Mouse (Mus musculus) cerebellum, adult (tissue): Measurements from ENCODE around the gene Ndufv1.
"Not testable (repeated sequence)": the region's sequence is repeated elsewhere in the genome, so short reads cannot be mapped to it uniquely, and the experiment has no call there.

Experiments used
- ATAC-seq: cut with Nextera tagmentation; 2 replicates; pipeline ENCODE4 v1.9.2; 2017; ENCODE audit warnings: mild to moderate bottlenecking, moderate library complexity, mixed read lengths; ENCODE audit not compliant: insufficient number of reproducible peaks, low FRiP score, low TSS enrichment

Ndufv1 gene

DNA sequence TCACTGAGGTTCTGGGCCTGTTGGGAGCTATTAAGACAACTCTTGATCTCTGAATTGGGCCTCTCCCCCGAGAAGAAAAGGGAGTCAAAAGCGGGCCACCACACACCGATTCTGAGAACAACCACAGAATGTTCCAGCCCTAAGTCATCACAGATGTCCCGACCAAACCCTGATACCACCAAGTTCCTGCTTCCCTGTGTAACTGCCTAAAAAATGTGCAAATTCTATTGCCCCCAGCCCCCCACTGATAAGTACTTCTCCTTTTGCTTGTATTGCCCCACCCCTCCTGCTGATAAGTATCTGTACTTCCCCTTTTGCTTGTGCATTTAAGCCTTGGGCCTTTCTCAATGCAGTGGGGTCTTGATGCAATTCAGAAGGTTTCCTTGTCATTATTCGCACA, 31.5 kb upstream of the Ndufv1 start:
- ATAC-seq, result not testable (repeated sequence)

DNA sequence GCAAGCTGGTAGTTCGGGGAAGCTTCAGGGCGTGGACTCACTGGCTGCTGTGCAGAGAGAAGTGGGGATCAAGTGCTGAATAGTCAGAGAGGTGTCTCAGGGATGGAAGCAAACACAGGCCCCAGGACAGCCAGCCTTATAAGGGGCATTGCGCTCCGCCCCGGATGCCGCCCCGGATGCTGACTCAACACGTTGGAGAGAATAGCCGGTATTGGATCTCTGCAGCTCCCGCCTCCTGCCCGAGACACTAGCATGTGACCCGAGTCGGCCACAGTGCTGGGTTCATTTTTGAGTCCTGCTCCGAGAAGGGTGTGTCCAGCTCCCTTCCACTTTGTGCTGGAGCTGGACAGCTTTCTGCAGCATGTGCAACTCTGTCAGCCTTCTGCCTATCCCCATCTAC, 29.5 kb upstream of the Ndufv1 start:
- no peak for ATAC-seq

DNA sequence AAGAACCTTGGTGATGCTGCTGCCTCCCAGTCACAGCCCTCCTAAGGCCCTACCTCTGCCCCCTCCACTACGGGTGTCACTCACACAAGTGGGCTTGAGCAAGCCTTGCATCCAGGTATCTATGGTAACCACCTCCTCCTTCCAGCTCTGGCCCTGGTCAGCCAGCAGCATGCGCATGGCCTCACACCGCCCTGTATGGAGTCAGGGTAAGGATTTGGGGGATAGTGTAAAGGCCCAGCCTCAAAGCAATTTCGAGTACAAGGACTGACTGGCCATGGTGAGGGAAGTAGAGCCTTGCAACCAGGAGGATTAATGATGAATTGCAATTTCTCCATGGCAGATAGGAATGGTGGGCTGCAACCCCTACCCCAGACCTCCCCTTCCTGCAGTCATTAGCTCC, 28.9 kb upstream of the Ndufv1 start:
- not testable (repeated sequence) for ATAC-seq

DNA sequence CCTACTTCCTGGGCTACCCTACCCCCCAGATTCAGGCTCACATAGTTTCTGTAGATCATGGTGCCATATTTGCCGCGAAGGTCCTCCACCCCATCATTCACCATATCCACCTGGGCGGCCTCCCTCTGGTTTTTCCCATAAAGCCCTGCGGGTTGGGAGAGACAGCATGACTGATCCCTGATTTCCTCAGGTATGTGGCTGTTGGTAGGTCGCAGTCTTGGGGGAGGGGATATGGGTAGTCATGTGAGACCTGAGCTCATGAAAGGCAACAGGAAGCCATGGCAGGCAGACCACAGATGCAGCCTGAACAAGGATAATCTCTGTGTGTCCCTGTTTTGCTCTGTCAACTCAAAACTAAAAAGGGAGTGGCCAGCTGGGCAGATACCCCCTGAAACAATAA, 28.3 kb upstream of the Ndufv1 start:
- not testable (repeated sequence) for ATAC-seq

DNA sequence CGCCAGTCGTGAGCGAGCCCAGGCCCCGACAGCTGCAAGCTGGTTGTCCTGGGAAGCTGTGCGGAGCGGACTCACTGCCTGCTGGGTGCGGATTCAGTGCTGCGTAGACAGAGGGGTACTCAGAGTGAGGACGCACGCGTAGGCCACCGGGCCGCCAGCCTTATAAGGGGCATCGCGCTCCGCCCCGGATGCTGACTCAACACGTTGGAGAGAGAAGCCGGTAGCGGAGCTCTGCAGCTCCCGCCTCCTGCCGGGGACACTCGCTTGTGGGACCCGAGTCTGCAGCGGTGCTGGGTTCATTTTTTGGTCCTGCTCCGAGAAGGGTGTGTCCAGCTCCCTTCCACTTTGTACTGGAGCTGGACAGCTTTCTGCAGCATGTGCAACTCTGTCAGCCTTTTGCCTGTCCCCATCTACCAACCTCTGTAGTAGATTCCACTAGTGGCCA, 25.2 kb upstream of the Ndufv1 start, which contains the start of gene Gstp1:
Gene Gstp1, minus strand, starts transcription at position 198 of the 445 bp plus-strand sequence.
- ATAC-seq, result peak; percentile 70; the same call in 1 of the 2 replicates

DNA sequence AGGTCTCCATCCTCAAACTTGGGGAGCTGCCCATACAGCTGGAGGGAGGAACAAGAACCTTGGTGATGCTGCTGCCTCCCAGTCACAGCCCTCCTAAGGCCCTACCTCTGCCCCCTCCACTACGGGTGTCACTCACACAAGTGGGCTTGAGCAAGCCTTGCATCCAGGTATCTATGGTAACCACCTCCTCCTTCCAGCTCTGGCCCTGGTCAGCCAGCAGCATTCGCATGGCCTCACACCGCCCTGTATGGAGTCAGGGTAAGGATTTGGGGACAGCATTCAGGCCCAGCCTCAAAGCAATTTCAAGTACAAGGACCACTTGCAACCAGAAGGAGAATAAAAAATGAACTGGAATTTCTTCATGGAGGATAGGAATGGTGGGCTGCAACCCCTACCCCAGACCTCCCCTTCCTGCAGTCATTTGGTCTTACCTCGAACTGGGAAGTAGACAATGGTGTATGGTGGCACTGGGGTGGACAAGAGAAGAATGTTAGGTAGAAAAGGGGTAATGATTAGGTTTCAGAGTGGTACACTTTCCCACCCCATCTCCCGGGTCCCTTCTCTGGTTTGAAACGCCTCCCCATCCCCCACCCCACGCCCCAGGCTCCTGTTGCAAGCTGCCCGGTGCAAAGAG, 24.7 kb upstream of the Ndufv1 start:
- ATAC-seq, result not testable (repeated sequence)

DNA sequence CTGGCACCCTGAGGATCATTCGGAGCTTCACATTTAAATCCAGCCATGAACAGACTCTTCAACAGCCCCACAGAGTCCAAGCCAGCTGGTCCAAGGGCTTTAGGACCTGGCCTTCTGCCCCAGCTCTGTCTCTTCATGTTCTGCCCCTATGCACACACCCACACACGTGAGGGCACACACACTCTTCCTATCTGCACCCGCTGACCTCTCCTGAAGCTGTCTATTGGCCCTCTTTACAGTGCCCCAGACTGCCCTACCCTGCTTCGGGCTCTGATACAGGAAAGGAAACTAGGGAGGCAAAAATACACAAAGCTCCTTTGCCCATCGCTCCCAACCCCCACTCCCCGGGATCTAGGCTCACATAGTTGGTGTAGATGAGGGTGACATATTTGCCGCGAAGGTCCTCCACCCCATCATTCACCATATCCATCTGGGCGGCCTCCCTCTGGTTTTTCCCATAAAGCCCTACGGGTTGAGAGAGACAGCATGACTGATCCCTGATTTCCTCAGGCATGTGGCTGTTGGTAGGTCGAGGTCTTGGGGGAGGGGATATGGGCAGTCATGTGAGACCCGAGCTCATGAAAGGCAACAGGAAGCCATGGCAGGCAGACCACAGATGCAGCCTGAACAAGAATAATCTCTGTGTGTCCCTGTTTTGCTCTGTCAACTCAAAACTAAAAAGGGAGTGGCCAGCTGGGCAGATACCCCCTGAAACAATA, 23.9 kb upstream of the Ndufv1 start:
- no peak for ATAC-seq

DNA sequence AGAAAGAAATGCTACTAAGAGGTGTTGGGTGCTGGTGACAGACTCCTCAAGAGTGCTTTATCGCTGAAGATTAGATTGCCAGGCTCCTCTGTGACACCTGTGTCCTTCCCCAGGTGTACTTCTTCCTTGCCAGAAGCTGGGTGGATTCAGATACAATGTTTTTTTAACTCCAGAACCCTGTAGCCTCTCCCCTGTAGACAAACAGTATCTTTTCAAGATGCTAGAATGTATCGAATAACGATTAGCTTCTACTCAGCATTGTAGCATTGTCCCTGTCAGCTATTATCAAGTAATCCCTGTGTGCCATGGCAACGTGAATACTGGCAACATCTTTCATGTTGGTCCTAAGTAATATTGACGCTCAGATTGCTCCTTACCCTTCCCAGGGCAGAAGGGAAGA, 21.1 kb upstream of the Ndufv1 start:
- ATAC-seq, result no peak

DNA sequence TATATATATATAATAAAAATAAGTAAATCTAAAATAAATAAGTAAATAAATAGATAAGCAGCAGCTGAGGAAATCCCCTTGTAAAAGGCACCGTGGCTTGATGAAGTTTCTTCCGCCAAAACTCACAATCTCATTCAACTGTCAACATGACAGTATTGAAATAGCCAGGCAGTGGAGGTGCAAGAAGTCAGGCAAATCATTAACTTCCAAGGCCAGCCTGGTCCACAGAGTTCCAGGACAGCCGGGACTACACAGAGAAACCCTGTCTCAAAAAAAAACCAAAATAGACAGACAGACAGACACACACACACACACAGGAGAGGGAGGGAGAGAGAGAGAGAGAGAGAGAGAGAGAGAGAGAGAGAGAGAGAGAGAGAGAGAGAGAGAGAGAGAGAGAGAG, 20.7 kb upstream of the Ndufv1 start:
- no peak for ATAC-seq

DNA sequence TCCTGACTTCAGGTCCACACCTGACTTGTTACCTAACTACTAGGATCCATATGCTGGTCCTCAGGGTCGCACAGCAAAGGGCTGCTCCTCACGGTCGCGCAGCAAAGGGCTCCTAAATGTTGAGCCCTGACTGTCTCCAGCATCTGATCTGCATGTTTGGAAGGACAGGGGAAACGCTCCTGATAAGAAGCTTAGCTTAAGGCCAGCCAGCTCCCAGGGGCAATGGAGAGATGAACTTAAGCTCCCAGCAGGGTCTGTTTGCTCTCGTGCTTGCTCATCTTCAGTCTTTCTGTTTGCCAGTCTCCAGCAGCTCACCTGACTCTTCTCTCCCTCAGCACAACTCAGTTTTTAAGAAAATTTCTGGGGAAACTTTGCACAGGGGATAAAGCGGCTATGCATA, 20.1 kb upstream of the Ndufv1 start:
- ATAC-seq, result no peak

DNA sequence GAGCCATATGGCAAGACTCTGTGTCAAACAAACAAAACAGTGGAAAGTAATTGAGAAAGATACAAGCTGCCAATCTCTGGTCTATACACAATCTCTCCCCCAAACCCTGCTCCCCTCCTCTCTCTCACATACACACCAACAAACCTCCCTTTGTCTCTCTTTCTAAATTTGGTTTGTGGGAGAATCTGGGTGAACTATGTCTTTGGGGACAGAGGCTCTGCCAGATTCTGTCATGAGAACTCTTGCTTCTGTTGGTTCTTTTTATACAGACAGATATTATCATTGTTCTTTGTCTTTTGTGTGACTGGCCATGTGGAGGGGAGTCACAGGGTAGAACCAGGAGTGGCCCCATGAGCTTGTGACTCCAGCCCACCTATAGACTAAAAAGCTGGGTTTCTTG, 15.0 kb upstream of the Ndufv1 start:
- ATAC-seq, result no peak

DNA sequence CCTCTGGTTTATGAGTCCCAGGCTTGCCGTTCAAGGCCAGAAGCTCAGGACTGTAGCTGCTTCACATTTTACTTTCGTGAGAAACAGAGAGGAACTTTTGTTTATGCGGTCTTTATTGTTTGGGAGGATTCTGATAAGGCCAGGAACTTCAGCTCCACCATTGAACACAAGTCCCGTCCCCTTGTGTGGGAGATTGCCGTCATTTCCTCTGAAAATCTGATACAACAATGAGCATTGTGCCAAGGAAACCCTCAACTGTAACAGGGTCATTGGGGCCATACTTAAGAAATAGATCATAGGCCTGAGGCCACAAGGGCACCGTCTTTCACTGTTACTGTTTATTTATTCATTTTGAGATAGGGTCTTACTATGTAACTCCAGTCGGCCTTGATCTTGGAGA, 10.6 kb upstream of the Ndufv1 start:
- no peak for ATAC-seq

DNA sequence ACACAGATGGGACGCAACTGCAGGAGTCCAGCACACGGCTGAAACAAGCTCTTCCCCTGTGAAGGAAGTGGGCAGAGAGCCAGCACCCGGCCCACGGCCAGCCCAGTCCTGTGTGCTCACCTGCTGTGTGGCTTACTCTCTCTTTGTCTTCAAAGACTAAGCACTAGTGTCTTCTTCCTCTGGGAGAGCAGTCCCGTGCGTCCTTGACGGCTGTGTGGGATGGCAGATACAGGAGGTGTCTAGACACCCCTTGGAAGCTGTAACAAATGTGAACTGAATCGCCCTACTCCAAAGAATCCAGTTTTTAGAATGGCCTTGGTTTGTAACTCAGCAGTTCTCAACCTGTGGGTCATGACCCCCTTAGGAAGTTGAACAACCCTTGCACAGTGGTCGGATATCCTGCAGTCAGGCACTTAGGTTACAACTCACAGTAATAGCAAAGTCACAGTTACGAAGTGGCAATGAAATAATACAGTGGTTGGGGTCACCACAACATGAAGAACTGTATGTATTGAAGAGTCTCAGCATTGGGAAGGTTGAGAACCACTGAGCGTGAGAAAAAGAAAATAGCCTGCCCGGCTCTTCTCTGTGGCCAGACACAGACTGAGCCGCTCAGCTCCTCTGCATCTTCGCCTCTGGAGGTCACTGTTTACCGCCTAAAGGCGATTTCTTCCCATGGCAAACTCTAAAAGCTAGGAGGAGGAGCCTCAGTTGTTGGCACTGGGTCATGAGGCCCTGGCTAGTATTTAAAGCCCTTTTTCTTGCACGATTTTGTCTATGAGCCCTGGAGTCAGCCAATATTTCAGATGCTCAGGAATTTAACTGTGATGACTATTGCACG, 6.4 kb upstream of the Ndufv1 start:
- ATAC-seq, result peak; percentile 83; the same call in 1 of the 2 replicates

DNA sequence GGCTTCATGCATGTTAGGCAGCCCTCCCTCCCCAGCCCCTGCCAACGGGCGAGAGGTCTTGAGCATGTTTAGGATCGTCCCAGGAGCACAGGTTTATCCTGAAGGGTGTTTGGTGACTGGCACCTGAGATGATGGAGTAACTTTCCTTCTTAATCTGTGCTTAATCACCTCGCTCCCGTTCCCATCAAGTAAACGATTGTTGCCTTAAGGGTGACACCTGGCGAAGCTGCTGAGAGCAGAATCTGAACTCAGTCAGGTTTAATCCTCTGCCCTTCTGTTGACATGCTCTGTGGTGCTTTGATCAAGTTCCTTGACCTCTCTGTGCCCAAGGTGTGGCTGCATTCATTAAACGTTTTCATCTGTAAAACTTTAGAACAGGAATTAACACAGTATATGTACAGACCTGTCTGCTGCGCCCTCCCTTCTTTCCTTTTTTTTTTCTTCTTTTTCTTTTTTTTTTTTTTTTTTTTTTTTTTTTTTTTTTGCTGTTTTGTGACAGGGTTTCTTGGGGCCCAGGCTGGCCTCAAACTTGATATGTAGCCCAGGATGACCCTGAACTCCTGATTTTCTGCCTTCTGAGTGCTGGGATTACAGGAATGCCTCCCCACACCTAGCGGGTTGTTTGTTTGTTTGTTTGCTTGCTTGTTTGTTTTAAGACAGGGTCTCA, 5.4 kb upstream of the Ndufv1 start:
- no peak for ATAC-seq

DNA sequence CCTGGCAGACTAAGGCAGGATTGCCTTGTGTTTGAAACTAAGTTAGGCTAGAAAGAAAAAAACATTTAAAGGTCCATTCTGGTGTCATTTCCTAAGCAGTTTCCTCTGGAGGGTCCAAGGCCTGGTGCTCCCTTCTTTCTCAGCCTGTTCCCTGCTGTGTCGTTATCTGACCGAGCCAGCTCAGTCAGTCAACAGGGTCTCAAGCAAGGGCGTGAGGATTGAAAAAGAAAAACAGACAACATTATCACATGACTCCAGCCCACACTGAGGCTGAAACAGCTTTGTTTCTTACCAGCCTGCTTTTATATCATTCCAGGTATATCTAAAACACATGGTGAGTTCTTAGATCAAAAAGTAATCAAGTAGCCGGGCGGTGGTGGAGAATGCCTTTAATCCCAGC, 3.0 kb upstream of the Ndufv1 start:
- no peak for ATAC-seq

DNA sequence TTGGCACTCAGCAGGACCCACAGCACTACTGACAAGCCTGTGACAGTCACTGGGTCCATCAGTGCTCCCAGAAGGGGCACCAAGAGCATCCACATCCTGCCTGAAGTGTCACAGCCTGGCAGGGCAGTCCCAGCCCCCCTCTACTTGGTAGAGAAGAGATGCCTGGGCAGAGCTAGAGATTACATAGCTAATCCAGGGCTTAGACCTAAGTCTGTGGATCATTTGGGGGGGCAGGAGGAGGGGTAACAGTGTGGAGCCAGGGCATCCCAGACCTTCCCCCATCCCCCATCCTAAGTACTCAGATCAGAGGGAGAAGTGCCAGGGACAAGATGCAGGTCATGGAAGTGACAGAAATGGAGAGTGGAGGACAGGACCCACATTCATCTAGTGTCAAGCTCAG, 2.2 kb upstream of the Ndufv1 start:
- ATAC-seq, result no peak

DNA sequence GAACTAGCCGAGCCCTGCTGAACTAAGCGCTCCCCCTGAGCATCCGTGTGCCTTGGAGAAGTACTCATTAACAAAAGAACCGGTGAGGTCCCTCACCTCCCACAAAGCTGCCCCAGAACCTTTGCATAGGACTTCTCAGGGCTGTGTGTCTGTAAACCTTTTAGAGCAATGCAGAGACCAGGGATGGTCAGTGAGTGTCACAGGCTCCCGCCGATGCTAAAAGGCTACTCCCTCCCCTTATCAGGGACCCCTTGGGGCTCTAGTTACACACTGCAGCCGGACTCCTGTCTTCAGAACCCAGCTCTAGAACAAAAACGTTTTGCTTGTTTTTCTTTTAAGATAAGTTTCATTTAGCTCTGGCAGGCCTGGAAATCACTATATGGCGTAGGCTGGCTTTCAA, 460 bp upstream of the Ndufv1 start:
- 0 out of 2 replicates have a peak, but pooled peaks have one; percentile 7 for ATAC-seq

DNA sequence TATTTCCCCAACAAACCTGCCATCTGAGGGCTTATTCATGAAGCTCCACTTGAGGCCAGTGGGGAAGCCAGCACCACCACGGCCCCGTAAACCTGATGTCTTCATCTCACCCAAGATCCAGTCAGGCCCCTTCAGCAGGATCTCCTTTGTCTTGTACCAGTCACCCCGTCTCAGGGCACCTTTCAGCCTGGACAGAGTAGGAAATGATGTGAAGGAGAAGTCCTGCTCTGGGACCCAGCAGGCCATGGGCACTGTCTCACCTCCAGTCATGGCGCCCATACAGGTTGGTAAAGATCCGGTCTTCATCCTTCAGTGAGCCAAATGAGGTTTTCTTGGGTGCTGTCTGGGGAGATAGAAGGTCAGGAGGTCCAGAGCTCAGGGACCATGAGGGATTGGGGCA, 1.5 kb downstream of the Ndufv1 start:
- ATAC-seq, result no peak

DNA sequence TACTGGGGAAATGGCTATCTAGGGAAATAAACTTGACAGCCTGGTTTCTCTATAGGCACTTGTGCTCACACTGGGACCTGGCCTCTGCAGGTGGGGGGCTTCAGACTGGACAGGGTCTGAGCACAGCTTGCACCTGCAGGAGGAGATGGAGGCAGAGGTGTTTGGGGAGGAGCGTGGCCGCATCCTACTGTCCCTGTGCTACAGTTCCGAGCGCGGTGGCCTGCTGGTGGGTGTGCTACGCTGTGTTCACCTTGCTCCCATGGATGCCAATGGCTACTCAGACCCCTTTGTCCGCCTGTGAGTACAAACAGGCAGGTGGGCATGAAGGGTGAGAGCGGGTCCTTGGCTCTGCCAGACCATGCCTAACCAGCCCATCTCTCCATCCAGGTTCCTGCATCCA, 6.6 kb downstream of the Ndufv1 start:
- ATAC-seq, result no peak

DNA sequence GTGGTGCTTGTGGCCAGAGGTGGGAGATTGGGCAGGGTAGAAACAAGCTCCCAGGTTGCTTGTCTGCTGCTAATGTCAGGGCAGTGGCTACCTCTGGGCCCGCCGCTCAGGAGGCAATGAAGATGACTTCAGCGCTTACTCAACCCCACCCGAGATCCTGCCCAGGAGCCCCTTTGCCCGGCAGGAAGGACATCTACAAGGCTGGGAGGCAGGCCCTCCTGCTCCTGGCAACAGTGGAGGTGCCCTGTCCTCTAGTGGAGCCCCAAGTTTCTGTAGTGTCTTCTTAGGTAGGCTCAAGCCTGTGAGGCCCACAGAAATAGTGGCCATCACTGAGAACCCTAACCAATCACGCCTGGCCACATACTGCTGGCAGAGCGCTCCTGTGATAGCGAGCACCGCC, 7.5 kb downstream of the Ndufv1 start:
- no peak for ATAC-seq

DNA sequence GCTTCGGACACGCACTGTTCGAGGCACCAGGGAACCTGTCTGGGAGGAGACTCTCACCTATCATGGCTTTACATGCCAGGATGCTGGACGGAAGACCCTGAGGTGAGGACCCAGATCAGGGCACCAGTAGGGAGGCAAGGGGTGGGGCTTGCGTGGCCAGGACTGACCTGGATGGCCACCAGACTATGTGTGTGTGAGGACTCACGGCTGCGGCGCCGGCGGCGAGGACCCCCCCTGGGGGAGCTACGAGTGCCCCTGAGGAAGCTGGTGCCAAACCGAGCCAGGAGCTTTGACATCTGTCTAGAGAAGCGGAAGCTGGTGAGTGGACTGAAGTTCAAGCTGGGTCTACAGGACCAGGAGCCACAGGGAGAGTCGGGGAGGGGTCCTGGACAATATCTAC, 8.3 kb downstream of the Ndufv1 start:
- ATAC-seq, result no peak
